Mouse (Mus musculus): ENCODE results near the gene Mslnl. TPM values are rescaled to one million over a fixed set of nuclear protein-coding genes. Genes with fewer than 3 reads are reported as not detected.

Gene Mslnl
- polyA plus RNA-seq, 1 experiment from 2014 or later = not detected

GRCm38 (mm10) chr17:25762591-25762990 lies 26.7 kb downstream of the Mslnl start:
- 31% methylated on average over 3 of the region's 3 CpGs for WGBS
- no peak overlapping the region for H3K27ac ChIP-seq (replicated peaks; ENCODE audit: low read depth, low read length)
- no peak for ATAC-seq (ENCODE audit: insufficient number of reproducible peaks, low FRiP score, low TSS enrichment, low read depth)

GRCm38 (mm10) chr17:25765886-25766285 lies 30.0 kb downstream of the Mslnl start:
- 29% methylated on average over 5 of the region's 5 CpGs for WGBS
- peak; percentile 60 for DNase-seq (ENCODE audit: low spot score)
- Histone ChIP-seq H3K4me3 (ENCODE audit: low read depth, low read length) (no peak overlapping the region), H3K27ac (replicated peaks; ENCODE audit: low read depth, low read length) (no peak overlapping the region), H3K4me2 (ENCODE audit: low read depth, severe bottlenecking) (no peak overlapping the region), H3K9ac (ENCODE audit: low read length) (no peak overlapping the region), H3K27me3 (ENCODE audit: control insufficient read depth, insufficient read depth, low read length) (no peaks in the 10 kb centered on the region), H3K4me1 (ENCODE audit: control insufficient read depth, insufficient read depth, low read length) (peaks cover 3% of the 10 kb centered on the region; the same call in 1 of the 2 replicates), H3K36me3 (ENCODE audit: control insufficient read depth, insufficient read depth, low read length) (no peaks in the 10 kb centered on the region), H3K9me3 (ENCODE audit: control insufficient read depth, low read length) (no peaks in the 10 kb centered on the region)
- ATAC-seq (ENCODE audit: insufficient number of reproducible peaks, low FRiP score, low TSS enrichment, low read depth) = no peak

More at GRCm38 (mm10) chr17:25762591-25762990, 26.7 kb downstream of the Mslnl start:
- Histone ChIP-seq H3K9me3 (ENCODE audit: control insufficient read depth, low read length) (no peaks in the 10 kb centered on the region), H3K27me3 (ENCODE audit: control insufficient read depth, insufficient read depth, low read length) (no peaks in the 10 kb centered on the region), H3K36me3 (ENCODE audit: control insufficient read depth, insufficient read depth, low read length) (no peaks in the 10 kb centered on the region), H3K4me1 (ENCODE audit: control insufficient read depth, insufficient read depth, low read length) (peaks cover 3% of the 10 kb centered on the region; the same call in 1 of the 2 replicates), H3K9ac (ENCODE audit: low read length) (no peak overlapping the region), H3K4me2 (ENCODE audit: low read depth, severe bottlenecking) (no peak overlapping the region), H3K4me3 (ENCODE audit: low read depth, low read length) (no peak overlapping the region)
- DNase-seq (ENCODE audit: low spot score) = no peak

DNA sequence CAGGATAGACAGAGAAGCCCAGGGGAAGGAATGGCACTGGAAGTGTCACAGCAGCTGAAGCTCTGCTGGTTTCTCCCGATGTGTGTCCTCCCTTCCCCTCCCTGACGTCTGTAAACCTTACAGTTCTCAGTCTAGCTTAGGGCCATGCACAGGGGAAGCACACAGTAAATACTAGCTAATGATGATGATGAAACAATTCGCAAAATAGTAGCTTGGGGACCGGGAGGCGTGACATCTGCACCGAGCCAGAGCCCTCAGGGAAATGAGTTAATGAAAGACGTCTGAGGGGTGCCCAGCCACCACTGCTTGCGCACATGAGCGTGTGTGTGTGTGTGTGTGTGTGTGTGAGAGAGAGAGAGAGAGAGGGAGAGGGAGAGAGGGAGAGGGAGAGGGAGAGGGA lies 33.5 kb downstream of the Mslnl start:
- H3K4me1 ChIP-seq (ENCODE audit: control insufficient read depth, insufficient read depth, low read length) = peaks cover 8% of the 10 kb centered on the region; the same call in 1 of the 2 replicates
- no peak overlapping the region for H3K4me3 ChIP-seq (ENCODE audit: low read depth, low read length)
- no peak overlapping the region for H3K4me2 ChIP-seq (ENCODE audit: low read depth, severe bottlenecking)
- 44% methylated on average over 9 of the region's 9 CpGs for WGBS
- no peaks in the 10 kb centered on the region for H3K9me3 ChIP-seq (ENCODE audit: control insufficient read depth, low read length)
- no peaks in the 10 kb centered on the region for H3K36me3 ChIP-seq (ENCODE audit: control insufficient read depth, insufficient read depth, low read length)
- ATAC-seq (ENCODE audit: insufficient number of reproducible peaks, low FRiP score, low TSS enrichment, low read depth) (no peak), DNase-seq (ENCODE audit: low spot score) (no peak)
- H3K27ac ChIP-seq (replicated peaks; ENCODE audit: low read depth, low read length) = no peak overlapping the region
- H3K9ac ChIP-seq (ENCODE audit: low read length) = no peak overlapping the region
- H3K27me3 ChIP-seq (ENCODE audit: control insufficient read depth, insufficient read depth, low read length) = no peaks in the 10 kb centered on the region

DNA sequence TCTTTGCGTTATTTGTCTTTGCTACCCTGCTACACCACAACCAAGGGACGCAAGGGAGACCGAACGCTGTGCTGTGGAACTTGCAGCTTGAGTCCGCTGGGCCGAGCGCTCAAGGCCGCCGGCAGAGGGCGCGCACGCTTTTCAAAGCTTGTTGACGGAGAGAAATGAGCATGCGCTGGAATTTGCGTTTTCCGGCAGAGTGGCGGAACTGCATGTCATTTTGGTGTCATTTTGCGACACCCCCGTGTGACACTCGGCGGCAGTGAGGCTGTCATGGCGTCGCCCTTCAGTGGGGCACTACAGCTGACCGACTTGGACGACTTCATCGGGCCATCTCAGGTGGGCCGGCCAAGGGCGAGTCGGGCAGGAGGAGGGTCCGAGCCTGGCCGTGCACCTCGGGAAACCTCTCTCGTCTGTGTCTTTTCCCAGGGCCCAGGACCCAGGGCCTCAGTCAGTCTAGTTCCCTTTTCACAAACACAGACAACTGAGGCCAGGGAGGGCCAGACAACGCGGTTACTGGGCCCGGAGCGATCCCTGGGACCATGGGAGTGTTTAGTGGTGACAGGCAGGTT lies 37.8 kb downstream of the Mslnl start, which contains the start of gene Narfl:
TSS of gene Narfl (plus strand) at position 228 of the 572 bp plus-strand sequence.
- H3K4me2 ChIP-seq (ENCODE audit: low read depth, severe bottlenecking) = peak within 1 kb of the TSS; percentile 92
- H3K36me3 ChIP-seq (ENCODE audit: control insufficient read depth, insufficient read depth, low read length) = no peaks in the 10 kb centered on the region
- H3K4me1 ChIP-seq (ENCODE audit: control insufficient read depth, insufficient read depth, low read length) = peaks cover 8% of the 10 kb centered on the region; the same call in 1 of the 2 replicates
- H3K9me3 ChIP-seq (ENCODE audit: control insufficient read depth, low read length) = no peaks in the 10 kb centered on the region
- peak within 1 kb of the TSS; percentile 79 for H3K9ac ChIP-seq (ENCODE audit: low read length)
- H3K27ac ChIP-seq (replicated peaks; ENCODE audit: low read depth, low read length) = no peak within 1 kb of the TSS
- DNase-seq (ENCODE audit: low spot score) (peak; percentile 100), ATAC-seq (ENCODE audit: insufficient number of reproducible peaks, low FRiP score, low TSS enrichment, low read depth) (peak; percentile 75; the same call in 1 of the 2 replicates)
- WGBS = under 1% methylated on average over 37 of the region's 37 CpGs
- no peaks in the 10 kb centered on the region for H3K27me3 ChIP-seq (ENCODE audit: control insufficient read depth, insufficient read depth, low read length)
- H3K4me3 ChIP-seq (ENCODE audit: low read depth, low read length) = peak within 1 kb of the TSS; percentile 75

- Histone ChIP-seq H3K27me3 (ENCODE audit: control insufficient read depth, insufficient read depth, low read length) (no peaks in the 10 kb centered on the region), H3K27ac (replicated peaks; ENCODE audit: low read depth, low read length) (no peak overlapping the region), H3K9ac (ENCODE audit: low read length) (no peak overlapping the region), H3K4me2 (ENCODE audit: low read depth, severe bottlenecking) (no peak overlapping the region), H3K36me3 (ENCODE audit: control insufficient read depth, insufficient read depth, low read length) (no peaks in the 10 kb centered on the region), H3K9me3 (ENCODE audit: control insufficient read depth, low read length) (no peaks in the 10 kb centered on the region), H3K4me1 (ENCODE audit: control insufficient read depth, insufficient read depth, low read length) (peaks cover 8% of the 10 kb centered on the region; the same call in 1 of the 2 replicates), H3K4me3 (ENCODE audit: low read depth, low read length) (no peak overlapping the region)
- no peak for DNase-seq (ENCODE audit: low spot score)
- whole genome bisulfite sequencing = 77% methylated on average over 10 of the region's 10 CpGs
- ATAC-seq (ENCODE audit: insufficient number of reproducible peaks, low FRiP score, low TSS enrichment, low read depth) = no peak
Measured at GRCm38 (mm10) chr17:25775318-25776062, 39.6 kb downstream of the Mslnl start.

- Histone ChIP-seq H3K27ac (replicated peaks; ENCODE audit: low read depth, low read length) (no peak overlapping the region), H3K9ac (ENCODE audit: low read length) (no peak overlapping the region), H3K4me3 (ENCODE audit: low read depth, low read length) (no peak overlapping the region), H3K36me3 (ENCODE audit: control insufficient read depth, insufficient read depth, low read length) (peaks cover 11% of the 10 kb centered on the region; the same call in 1 of the 2 replicates), H3K27me3 (ENCODE audit: control insufficient read depth, insufficient read depth, low read length) (no peaks in the 10 kb centered on the region), H3K4me1 (ENCODE audit: control insufficient read depth, insufficient read depth, low read length) (peaks cover 10% of the 10 kb centered on the region; the same call in 1 of the 2 replicates), H3K9me3 (ENCODE audit: control insufficient read depth, low read length) (no peaks in the 10 kb centered on the region), H3K4me2 (ENCODE audit: low read depth, severe bottlenecking) (no peak overlapping the region)
- 92% methylated on average over 5 of the region's 5 CpGs for WGBS
- DNase-seq (ENCODE audit: low spot score) (no peak), ATAC-seq (ENCODE audit: insufficient number of reproducible peaks, low FRiP score, low TSS enrichment, low read depth) (no peak)
Measured at GRCm38 (mm10) chr17:25777948-25778347, 42.1 kb downstream of the Mslnl start.

DNA sequence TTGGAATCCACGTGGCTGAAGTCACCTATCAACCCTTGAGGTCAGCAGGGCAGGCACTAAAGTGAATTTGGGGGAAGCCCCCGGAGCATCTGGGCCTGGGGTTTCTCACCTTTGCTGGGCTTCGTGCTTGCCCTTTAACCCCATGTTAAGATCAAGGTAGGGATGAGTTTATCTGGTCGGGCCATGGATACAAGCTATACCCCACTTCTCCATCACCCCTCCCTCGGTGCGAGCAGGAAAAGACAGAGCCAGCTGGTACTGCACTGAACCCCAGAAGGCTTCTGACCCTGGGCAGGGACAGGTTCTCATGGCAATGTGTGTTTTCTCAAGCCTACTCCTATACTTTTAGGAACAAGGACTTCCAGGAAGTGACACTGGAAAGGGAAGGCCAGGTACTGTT lies 45.5 kb downstream of the Mslnl start:
- H3K9ac ChIP-seq (ENCODE audit: low read length) = no peak overlapping the region
- ATAC-seq (ENCODE audit: insufficient number of reproducible peaks, low FRiP score, low TSS enrichment, low read depth) = no peak
- no peak overlapping the region for H3K4me3 ChIP-seq (ENCODE audit: low read depth, low read length)
- no peaks in the 10 kb centered on the region for H3K27me3 ChIP-seq (ENCODE audit: control insufficient read depth, insufficient read depth, low read length)
- no peak for DNase-seq (ENCODE audit: low spot score)
- no peak overlapping the region for H3K27ac ChIP-seq (replicated peaks; ENCODE audit: low read depth, low read length)
- H3K4me1 ChIP-seq (ENCODE audit: control insufficient read depth, insufficient read depth, low read length) = peaks cover 22% of the 10 kb centered on the region
- 73% methylated on average over 6 of the region's 6 CpGs for WGBS
- no peaks in the 10 kb centered on the region for H3K9me3 ChIP-seq (ENCODE audit: control insufficient read depth, low read length)
- peaks cover 20% of the 10 kb centered on the region for H3K36me3 ChIP-seq (ENCODE audit: control insufficient read depth, insufficient read depth, low read length)
- H3K4me2 ChIP-seq (ENCODE audit: low read depth, severe bottlenecking) = no peak overlapping the region

DNA sequence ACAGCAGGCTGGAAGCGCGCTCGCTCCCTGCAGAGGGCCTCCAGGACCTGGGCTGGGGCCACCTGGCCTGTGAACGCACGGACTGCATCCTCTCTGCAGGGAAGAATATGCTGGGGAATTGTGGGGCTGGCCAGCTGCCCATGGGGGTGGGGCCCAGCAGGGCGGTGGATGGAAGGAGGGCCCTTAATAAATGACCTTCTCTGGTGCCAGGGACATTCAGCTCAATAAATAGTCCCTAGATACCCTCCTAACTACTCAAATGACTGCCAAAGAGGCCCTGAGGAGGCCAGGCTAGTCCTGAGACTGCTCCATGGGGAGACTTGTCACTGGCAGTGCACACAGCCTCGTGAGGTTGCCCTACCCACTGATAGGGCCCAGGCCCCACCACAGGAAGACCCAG lies 47.2 kb downstream of the Mslnl start:
- H3K9ac ChIP-seq (ENCODE audit: low read length) = peak overlapping the region; percentile 17; the same call in 1 of the 2 replicates
- no peaks in the 10 kb centered on the region for H3K27me3 ChIP-seq (ENCODE audit: control insufficient read depth, insufficient read depth, low read length)
- H3K4me1 ChIP-seq (ENCODE audit: control insufficient read depth, insufficient read depth, low read length) = peaks cover 22% of the 10 kb centered on the region
- H3K27ac ChIP-seq (replicated peaks; ENCODE audit: low read depth, low read length) = no peak overlapping the region
- no peak for DNase-seq (ENCODE audit: low spot score)
- H3K9me3 ChIP-seq (ENCODE audit: control insufficient read depth, low read length) = no peaks in the 10 kb centered on the region
- WGBS = 86% methylated on average over 7 of the region's 7 CpGs
- no peak overlapping the region for H3K4me2 ChIP-seq (ENCODE audit: low read depth, severe bottlenecking)
- peaks cover 26% of the 10 kb centered on the region for H3K36me3 ChIP-seq (ENCODE audit: control insufficient read depth, insufficient read depth, low read length)
- ATAC-seq (ENCODE audit: insufficient number of reproducible peaks, low FRiP score, low TSS enrichment, low read depth) = no peak
- no peak overlapping the region for H3K4me3 ChIP-seq (ENCODE audit: low read depth, low read length)
